Mouse (Mus musculus) spleen, postnatal 36 days (tissue): Measurements from ENCODE around the gene Nadk.
A peak's percentile ranks its signal among the peaks of the same experiment; 100 is the strongest.
"Not testable (repeated sequence)": the region's sequence is repeated elsewhere in the genome, so short reads cannot be mapped to it uniquely, and the experiment has no call there.

Source experiments
- DNase-seq, 2 experiments: peaks; one replicate each; pipeline ENCODE4 v3.0.0; 2022; ENCODE audit warnings: low spot score in 2 of 2, mixed read lengths in 1 of 2

The Nadk gene

DNA sequence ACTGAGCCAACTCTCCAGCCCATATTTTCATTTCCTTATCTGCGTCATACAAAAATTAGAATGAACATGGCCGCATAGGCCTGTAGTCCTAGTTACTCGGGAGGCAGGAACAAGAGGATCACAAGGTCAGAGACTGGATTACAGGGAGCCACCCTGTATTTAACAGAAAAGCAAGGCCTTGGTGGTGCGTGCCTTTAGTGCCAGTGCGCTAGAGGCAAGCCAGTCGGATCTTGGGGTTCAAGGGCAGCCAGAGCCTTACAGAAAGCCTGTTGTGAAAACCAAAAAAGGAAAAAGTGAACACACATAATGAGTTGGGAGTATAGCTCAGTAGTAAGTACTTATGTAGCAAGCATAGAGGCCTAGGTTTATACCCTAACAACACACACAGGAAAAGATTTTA, 7.6 kb downstream of the Nadk start:
- no peak for DNase-seq

GRCm38 (mm10) chr4:155570315-155570714, 8.1 kb downstream of the Nadk start:
- not testable (repeated sequence) for DNase-seq

GRCm38 (mm10) chr4:155571442-155571841, 9.3 kb downstream of the Nadk start:
- no peak for DNase-seq

DNA sequence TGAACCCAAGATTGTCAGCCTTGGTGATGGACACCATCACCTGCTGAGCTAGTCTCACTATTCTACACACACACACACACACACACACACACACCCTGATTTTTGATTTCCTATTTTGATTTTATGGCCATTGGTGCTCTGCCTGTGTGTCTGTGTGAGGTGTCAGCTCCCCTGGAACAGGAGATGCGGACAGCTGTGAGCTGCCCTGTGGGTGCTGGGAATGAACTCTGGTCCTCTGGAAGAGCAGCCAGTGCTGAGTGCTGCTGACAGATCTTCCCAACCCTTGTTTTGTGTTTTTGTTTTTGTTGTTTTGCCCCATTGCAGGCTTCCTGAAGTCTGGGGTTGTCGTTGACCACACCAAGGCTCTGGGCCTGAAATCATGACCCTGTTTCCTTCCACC, 11.0 kb downstream of the Nadk start:
- DNase-seq: no peak

DNA sequence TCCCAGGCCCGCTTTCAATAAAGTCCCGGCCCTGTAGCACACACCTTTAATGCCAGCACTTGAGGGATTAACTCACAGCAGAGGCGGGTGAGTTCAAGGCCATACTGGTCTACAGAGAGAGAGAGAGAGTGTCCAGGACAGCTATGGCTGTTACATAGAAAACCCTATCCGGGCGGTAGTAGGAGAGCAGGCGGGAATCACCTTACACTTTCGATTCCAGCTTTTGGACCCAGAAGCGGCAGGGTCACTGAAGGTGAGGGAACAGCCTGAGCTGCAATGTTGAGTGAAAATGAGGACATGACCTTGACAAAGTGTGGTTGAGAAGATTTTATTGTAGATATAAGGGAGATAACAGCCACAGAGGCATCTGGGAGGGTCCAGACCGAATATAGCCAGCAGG, 11.7 kb downstream of the Nadk start:
- no peak for DNase-seq

DNA sequence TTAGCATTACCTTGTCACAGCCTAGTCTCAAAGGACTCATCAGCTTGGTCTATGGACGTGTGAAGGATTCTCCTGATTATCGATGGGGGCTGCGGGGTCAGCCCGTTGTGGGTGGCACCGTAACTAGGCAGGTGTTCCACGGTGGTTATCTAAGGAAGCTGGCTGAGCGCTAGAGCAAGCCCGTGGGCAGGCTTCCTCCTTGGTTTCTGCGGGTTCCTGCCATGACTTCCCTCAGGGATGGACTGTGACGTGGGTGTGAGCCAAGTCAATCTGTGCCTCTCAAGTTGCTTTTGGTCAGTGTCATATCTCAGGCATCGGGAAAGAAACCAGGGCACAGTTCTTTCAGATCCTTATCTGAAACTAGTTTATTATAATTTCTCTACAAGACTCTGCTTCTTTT, 12.8 kb downstream of the Nadk start:
- no peak for DNase-seq

GRCm38 (mm10) chr4:155575521-155575920, 13.3 kb downstream of the Nadk start:
- DNase-seq: no peak

DNA sequence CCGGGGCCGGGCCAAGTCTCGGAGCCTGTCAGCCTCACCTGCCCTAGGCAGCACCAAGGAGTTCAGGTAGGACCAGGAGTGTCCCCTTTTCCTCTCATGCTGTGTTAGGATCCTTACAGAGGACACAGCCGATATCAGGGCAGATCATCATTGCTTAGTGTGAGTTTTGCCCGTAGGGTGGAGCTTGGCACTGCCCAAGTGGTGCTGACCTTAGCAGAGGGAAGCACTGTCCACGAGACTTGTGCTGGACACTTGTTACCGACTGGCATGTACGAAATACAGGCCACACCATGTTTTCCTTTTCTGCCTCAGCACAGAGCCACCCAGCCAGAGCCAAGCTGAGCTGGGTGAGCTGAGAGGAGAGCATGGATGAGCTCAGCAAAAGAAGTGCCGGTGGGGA, 15.0 kb downstream of the Nadk start:
- DNase-seq: no peak

GRCm38 (mm10) chr4:155577741-155578140, 15.6 kb downstream of the Nadk start:
- DNase-seq: no peak

GRCm38 (mm10) chr4:155578336-155579125, 16.4 kb downstream of the Nadk start:
- DNase-seq: no peak

DNA sequence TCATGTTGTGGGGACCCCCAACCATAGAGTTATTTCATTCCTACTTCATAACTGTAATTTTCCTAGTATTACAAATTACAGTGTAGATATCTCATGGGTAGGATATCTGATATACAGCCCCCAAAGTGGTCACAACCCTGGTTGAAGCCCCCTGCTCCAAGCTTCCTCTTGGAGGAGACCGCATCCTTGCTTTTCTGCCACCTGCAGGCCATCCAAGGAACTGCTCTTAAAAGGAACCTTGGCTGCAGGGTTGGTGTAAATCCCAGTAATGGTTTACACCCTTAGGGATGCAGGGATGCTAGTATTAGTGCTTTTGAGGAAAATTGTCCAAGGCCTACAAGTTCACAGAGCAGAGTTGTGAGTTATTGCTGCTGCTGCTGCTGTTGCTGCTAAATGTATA, 18.2 kb downstream of the Nadk start:
- DNase-seq: no peak

- DNase-seq: no peak
Observed at GRCm38 (mm10) chr4:155582279-155582905, 20.2 kb downstream of the Nadk start.

GRCm38 (mm10) chr4:155589356-155589755, 27.2 kb downstream of the Nadk start:
- DNase-seq: no peak

GRCm38 (mm10) chr4:155591012-155591719, 29.0 kb downstream of the Nadk start:
- DNase-seq: no peak

GRCm38 (mm10) chr4:155593780-155594179, 31.6 kb downstream of the Nadk start:
- DNase-seq: no peak

DNA sequence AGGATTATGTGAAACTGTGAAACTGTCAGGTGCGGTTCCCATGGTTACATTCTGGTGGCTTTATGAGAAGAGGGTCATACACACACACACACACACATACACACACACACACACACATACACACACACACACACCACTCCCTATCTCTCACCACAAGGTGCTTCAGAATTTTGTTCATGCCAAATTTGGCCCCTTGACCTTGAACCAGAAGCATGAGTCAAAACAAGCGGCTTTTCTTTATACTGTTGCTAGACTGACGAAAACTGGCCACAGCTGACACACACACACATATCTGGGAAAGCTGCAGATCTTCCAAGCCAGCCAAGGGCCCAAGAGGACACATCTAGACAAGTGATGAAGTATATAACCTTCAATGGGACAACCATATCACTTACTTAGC, 33.6 kb downstream of the Nadk start:
- no peak for DNase-seq

DNA sequence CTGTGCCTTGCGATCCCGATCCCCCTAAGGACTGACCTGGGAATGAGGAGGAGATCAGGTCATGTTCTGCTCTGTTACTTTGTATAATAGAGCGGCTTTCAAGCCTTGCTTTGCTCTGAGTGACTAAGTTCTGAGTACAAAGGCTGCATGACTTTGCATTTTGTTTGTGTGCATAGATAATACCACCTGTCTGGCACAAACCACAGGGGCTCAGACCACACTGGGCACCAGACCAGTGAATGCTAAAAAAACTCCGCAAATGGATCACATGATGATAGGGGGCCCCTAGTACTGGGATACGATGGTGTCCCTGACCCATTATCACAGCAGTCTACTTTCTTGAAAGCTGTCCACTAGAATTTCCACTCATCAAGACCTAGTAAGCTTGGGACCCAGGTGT, 34.4 kb downstream of the Nadk start:
- no peak for DNase-seq

DNA sequence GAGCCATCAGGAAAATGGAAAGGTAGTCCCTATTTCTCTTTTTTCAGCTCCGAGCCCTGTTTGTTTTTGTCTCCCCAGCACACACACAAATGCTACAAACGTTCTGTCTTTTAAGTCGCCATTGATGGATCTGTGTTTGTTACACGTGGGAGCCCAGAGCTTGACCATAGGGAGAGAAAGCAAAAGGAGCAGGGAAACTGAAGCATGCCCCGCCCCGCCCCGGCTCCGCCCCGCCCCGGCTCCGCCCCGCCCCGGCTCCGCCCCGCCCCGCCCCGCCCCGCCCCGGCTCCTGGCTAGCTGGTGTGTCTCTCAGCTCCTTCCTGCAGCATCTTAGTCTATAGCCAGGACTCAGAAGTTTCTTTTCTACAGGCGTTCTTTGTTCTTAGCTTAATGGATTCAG, 36.4 kb downstream of the Nadk start:
- no peak for DNase-seq

- DNase-seq: no peak
Observed at GRCm38 (mm10) chr4:155599901-155600825, 38.0 kb downstream of the Nadk start.

GRCm38 (mm10) chr4:155601091-155601996, 39.2 kb downstream of the Nadk start, which contains the start of gene Slc35e2:
TSS of gene Slc35e2 (plus strand) at chr4:155601416.
- DNase-seq: peak; percentile 85 to 89
